Mouse (Mus musculus) forebrain, embryonic 12.5 days (tissue): ENCODE measurements around the gene Ears2. TPM values are rescaled to one million over a fixed set of nuclear protein-coding genes. Genes with fewer than 3 reads are reported as not detected.
A peak's percentile ranks its signal among the peaks of the same experiment; 100 is the strongest.

Experiments used
- ATAC-seq: fragments of 200-750 bp; cut with Nextera tagmentation; 2 replicates; pipeline ENCODE4 v1.8.0; 2017; ENCODE audit warnings: moderate TSS enrichment; ENCODE audit not compliant: low FRiP score
- H3K27ac ChIP-seq: fragments of 300-500 bp; sonication (generic); 2 replicates; pipeline ENCODE4 v1.5.1; 2016; ENCODE audit warnings: mild to moderate bottlenecking
- H3K27me3 ChIP-seq: fragments of 300-500 bp; sonication (generic); 2 replicates; pipeline ENCODE4 v1.6.1; 2016; ENCODE audit warnings: mild to moderate bottlenecking
- H3K36me3 ChIP-seq: fragments of 300-500 bp; sonication (generic); replicated peaks from 2 replicates; pipeline ENCODE4 v1.6.1; 2016; ENCODE audit warnings: mild to moderate bottlenecking
- H3K4me1 ChIP-seq: fragments of 300-500 bp; sonication (generic); 2 replicates; pipeline ENCODE4 v1.6.1; 2016
- H3K4me2 ChIP-seq: fragments of 300-500 bp; sonication (generic); 2 replicates; pipeline ENCODE4 v1.6.1; 2016; ENCODE audit warnings: mild to moderate bottlenecking, moderate library complexity
- H3K4me3 ChIP-seq: fragments of 300-500 bp; sonication (generic); replicated peaks from 2 replicates; pipeline ENCODE4 v1.5.1; 2016; ENCODE audit warnings: mild to moderate bottlenecking
- H3K9ac ChIP-seq: fragments of 300-500 bp; sonication (generic); 2 replicates; pipeline ENCODE4 v1.6.1; 2016; ENCODE audit warnings: mild to moderate bottlenecking
- H3K9me3 ChIP-seq: fragments of 300-500 bp; sonication (generic); 2 replicates; pipeline ENCODE4 v1.6.1; 2016
- WGBS: fragments of 180-500 bp; shearing (Covaris S2); methylation state at CpG from one replicate; pipeline ENCODE4 v1.1.7; 2016; 5-methylcytosine and 5-hydroxymethylcytosine counted together
- polyA plus RNA-seq: library from polyadenylated mRNA; unstranded; fragments of >200 nt; fragmentation: Nextera tagmentation; extraction: Ambion mirVana; gene quantifications from 2 replicates; pipeline ENCODE4 v1.2.1, GENCODE M21; 2016

Ears2 gene
- polyA plus RNA-seq, 1 experiment from 2014 or later, result 16.1 TPM

- no peak overlapping the region for H3K27ac ChIP-seq
- no peak overlapping the region for H3K4me2 ChIP-seq
- H3K27me3 ChIP-seq, result no peaks in the 10 kb centered on the region
- H3K9ac ChIP-seq, result no peak overlapping the region
- 0 out of 2 replicates have a peak, but pooled peaks cover 3% of the 10 kb centered on the region for H3K36me3 ChIP-seq
- no peak overlapping the region for H3K4me3 ChIP-seq
- no peak for ATAC-seq
- H3K4me1 ChIP-seq, result peaks cover 22% of the 10 kb centered on the region
- no peaks in the 10 kb centered on the region for H3K9me3 ChIP-seq
- 95% methylated on average over 2 of the region's 2 CpGs for WGBS
Observed at GRCm38 (mm10) chr7:122022131-122022530, 44.9 kb downstream of the Ears2 start.

GRCm38 (mm10) chr7:122020667-122021354 is 46.3 kb downstream of the Ears2 start, which contains the start of gene Gga2:
Gga2 (minus strand) TSS chr7:122021222.
- Histone ChIP-seq H3K4me2 (peak within 1 kb of the TSS; percentile 73), H3K4me3 (peak within 1 kb of the TSS; percentile 79), H3K4me1 (peaks cover 28% of the 10 kb centered on the region), H3K27ac (peak within 1 kb of the TSS; percentile 93), H3K9ac (peak within 1 kb of the TSS; percentile 75), H3K36me3 (0 out of 2 replicates have a peak, but pooled peaks cover 3% of the 10 kb centered on the region), H3K9me3 (no peaks in the 10 kb centered on the region), H3K27me3 (no peaks in the 10 kb centered on the region)
- peak; percentile 90 for ATAC-seq
- under 1% methylated on average over 45 of the region's 50 CpGs for WGBS

GRCm38 (mm10) chr7:122020273-122020666 is 46.8 kb downstream of the Ears2 start:
- peak overlapping the region; percentile 73 for H3K4me2 ChIP-seq
- under 1% methylated on average over 6 of the region's 6 CpGs for WGBS
- no peaks in the 10 kb centered on the region for H3K27me3 ChIP-seq
- ATAC-seq, result peak; percentile 50
- H3K4me3 ChIP-seq, result peak overlapping the region; percentile 79
- H3K27ac ChIP-seq, result peak overlapping the region; percentile 93
- no peaks in the 10 kb centered on the region for H3K9me3 ChIP-seq
- peak overlapping the region; percentile 75 for H3K9ac ChIP-seq
- 0 out of 2 replicates have a peak, but pooled peaks cover 3% of the 10 kb centered on the region for H3K36me3 ChIP-seq
- H3K4me1 ChIP-seq, result peaks cover 34% of the 10 kb centered on the region

GRCm38 (mm10) chr7:122018978-122019377 is 48.1 kb downstream of the Ears2 start:
- no peak for ATAC-seq
- H3K27ac ChIP-seq, result 0 out of 2 replicates have a peak overlapping the region, but pooled peaks have one; percentile 27
- 0 out of 2 replicates have a peak, but pooled peaks cover 3% of the 10 kb centered on the region for H3K36me3 ChIP-seq
- peak overlapping the region; percentile 79; the same call in 1 of the 2 replicates for H3K4me3 ChIP-seq
- peak overlapping the region; percentile 73 for H3K4me2 ChIP-seq
- no peak overlapping the region for H3K9ac ChIP-seq
- WGBS, result 88% methylated on average over 7 of the region's 7 CpGs
- no peaks in the 10 kb centered on the region for H3K9me3 ChIP-seq
- H3K4me1 ChIP-seq, result peaks cover 38% of the 10 kb centered on the region
- H3K27me3 ChIP-seq, result no peaks in the 10 kb centered on the region

GRCm38 (mm10) chr7:122018247-122018646 is 48.8 kb downstream of the Ears2 start:
- no peak for ATAC-seq
- no peaks in the 10 kb centered on the region for H3K9me3 ChIP-seq
- H3K27me3 ChIP-seq, result no peaks in the 10 kb centered on the region
- no peak overlapping the region for H3K27ac ChIP-seq
- H3K4me1 ChIP-seq, result peaks cover 38% of the 10 kb centered on the region
- H3K9ac ChIP-seq, result 0 out of 2 replicates have a peak overlapping the region, but pooled peaks have one; percentile 1
- peak overlapping the region; percentile 73; the same call in 1 of the 2 replicates for H3K4me2 ChIP-seq
- WGBS, result 62% methylated on average over 3 of the region's 3 CpGs
- H3K4me3 ChIP-seq, result no peak overlapping the region
- 0 out of 2 replicates have a peak, but pooled peaks cover 3% of the 10 kb centered on the region for H3K36me3 ChIP-seq

GRCm38 (mm10) chr7:122015734-122016133 is 51.3 kb downstream of the Ears2 start:
- H3K4me1 ChIP-seq, result peaks cover 38% of the 10 kb centered on the region
- whole genome bisulfite sequencing, result 81% methylated on average over 10 of the region's 10 CpGs
- H3K27me3 ChIP-seq, result no peaks in the 10 kb centered on the region
- no peak overlapping the region for H3K4me3 ChIP-seq
- H3K27ac ChIP-seq, result peak overlapping the region; percentile 47; the same call in 1 of the 2 replicates
- no peaks in the 10 kb centered on the region for H3K9me3 ChIP-seq
- ATAC-seq, result no peak
- H3K4me2 ChIP-seq, result no peak overlapping the region
- peaks cover 21% of the 10 kb centered on the region for H3K36me3 ChIP-seq
- no peak overlapping the region for H3K9ac ChIP-seq

- H3K4me2 ChIP-seq, result no peak overlapping the region
- 0 out of 2 replicates have a peak overlapping the region, but pooled peaks have one; percentile 47 for H3K27ac ChIP-seq
- WGBS, result 70% methylated on average over 8 of the region's 8 CpGs
- no peak for ATAC-seq
- no peaks in the 10 kb centered on the region for H3K27me3 ChIP-seq
- peaks cover 27% of the 10 kb centered on the region for H3K36me3 ChIP-seq
- H3K9ac ChIP-seq, result no peak overlapping the region
- peaks cover 37% of the 10 kb centered on the region for H3K4me1 ChIP-seq
- H3K4me3 ChIP-seq, result no peak overlapping the region
- no peaks in the 10 kb centered on the region for H3K9me3 ChIP-seq
Observed at GRCm38 (mm10) chr7:122015105-122015504, 52.0 kb downstream of the Ears2 start.

- H3K9me3 ChIP-seq, result no peaks in the 10 kb centered on the region
- H3K36me3 ChIP-seq, result peaks cover 45% of the 10 kb centered on the region
- no peak for ATAC-seq
- no peaks in the 10 kb centered on the region for H3K27me3 ChIP-seq
- no peak overlapping the region for H3K4me3 ChIP-seq
- WGBS, result 92% methylated on average over 10 of the region's 10 CpGs
- H3K4me2 ChIP-seq, result no peak overlapping the region
- no peak overlapping the region for H3K9ac ChIP-seq
- no peak overlapping the region for H3K27ac ChIP-seq
- peaks cover 16% of the 10 kb centered on the region; the same call in 1 of the 2 replicates for H3K4me1 ChIP-seq
Observed at GRCm38 (mm10) chr7:122012949-122013348, 54.1 kb downstream of the Ears2 start.

GRCm38 (mm10) chr7:122012370-122012769 is 54.7 kb downstream of the Ears2 start:
- no peak overlapping the region for H3K9ac ChIP-seq
- 90% methylated on average over 4 of the region's 4 CpGs for WGBS
- H3K27ac ChIP-seq, result no peak overlapping the region
- H3K9me3 ChIP-seq, result no peaks in the 10 kb centered on the region
- peaks cover 16% of the 10 kb centered on the region; the same call in 1 of the 2 replicates for H3K4me1 ChIP-seq
- no peak overlapping the region for H3K4me2 ChIP-seq
- peaks cover 50% of the 10 kb centered on the region for H3K36me3 ChIP-seq
- no peak for ATAC-seq
- H3K27me3 ChIP-seq, result no peaks in the 10 kb centered on the region
- H3K4me3 ChIP-seq, result no peak overlapping the region

- H3K36me3 ChIP-seq, result peaks cover 89% of the 10 kb centered on the region
Observed at GRCm38 (mm10) chr7:122000396-122000795, 66.7 kb downstream of the Ears2 start.

GRCm38 (mm10) chr7:121995961-121996360 is 71.1 kb downstream of the Ears2 start:
- Histone ChIP-seq H3K27ac (no peak overlapping the region), H3K9ac (no peak overlapping the region), H3K4me3 (no peak overlapping the region), H3K27me3 (no peaks in the 10 kb centered on the region), H3K36me3 (peaks cover 91% of the 10 kb centered on the region), H3K4me2 (no peak overlapping the region), H3K4me1 (no peaks in the 10 kb centered on the region), H3K9me3 (no peaks in the 10 kb centered on the region)
- ATAC-seq, result no peak
- WGBS, result 90% methylated on average over 5 of the region's 5 CpGs

More at GRCm38 (mm10) chr7:122000396-122000795, 66.7 kb downstream of the Ears2 start:
- ATAC-seq, result no peak
- H3K4me3 ChIP-seq, result no peak overlapping the region
- no peaks in the 10 kb centered on the region for H3K27me3 ChIP-seq
- no peak overlapping the region for H3K9ac ChIP-seq
- no peak overlapping the region for H3K27ac ChIP-seq
- WGBS, result 81% methylated on average over 8 of the region's 8 CpGs
- no peaks in the 10 kb centered on the region for H3K4me1 ChIP-seq
- no peaks in the 10 kb centered on the region for H3K9me3 ChIP-seq
- no peak overlapping the region for H3K4me2 ChIP-seq
